Mouse (Mus musculus): ENCODE measurements around the gene Rack1. TPM values are rescaled to one million over a fixed set of nuclear protein-coding genes. Genes with fewer than 3 reads are reported as not detected.
"Not testable (repeated sequence)": the region's sequence is repeated elsewhere in the genome, so short reads cannot be mapped to it uniquely, and the experiment has no call there.

The Rack1 gene
- polyA plus RNA-seq, 1 experiment, result 2,204 TPM

DNA sequence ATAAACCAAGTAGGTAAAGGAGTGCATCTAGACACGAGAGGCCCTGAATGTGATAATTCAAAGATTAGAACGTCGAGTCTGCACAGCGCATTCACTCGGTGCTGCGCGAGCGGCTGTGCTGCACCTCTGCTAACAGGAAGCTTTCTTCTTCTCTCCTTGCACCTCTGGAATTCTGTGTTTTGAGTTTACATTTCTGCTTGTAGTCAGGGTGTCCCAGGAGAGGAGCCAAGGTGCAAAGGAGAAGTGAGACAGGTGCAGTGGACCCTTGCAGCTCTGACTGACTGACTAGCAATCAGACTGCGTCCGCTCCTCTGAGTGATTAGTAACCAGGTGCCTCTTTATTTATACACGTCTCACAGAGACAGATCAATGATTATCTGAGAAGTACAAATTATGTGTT is 43.1 kb downstream of the Rack1 start:
- H3K4me3 ChIP-seq (ENCODE audit: extremely low read depth, insufficient read depth, insufficient read length), result no peak overlapping the region
- H3K4me1 ChIP-seq (ENCODE audit: control insufficient read depth, insufficient read depth, insufficient read length), result peaks cover 32% of the 10 kb centered on the region; the same call in 1 of the 2 replicates
- peak; percentile 53 to 73 for DNase-seq (ENCODE audit: low read depth in 1 of 2, low spot score in 2 of 2)
- H3K36me3 ChIP-seq (ENCODE audit: control insufficient read depth, insufficient read depth, low read length), result peaks cover 3% of the 10 kb centered on the region
- H3K27ac ChIP-seq (ENCODE audit: insufficient read depth, low read length), result peak overlapping the region; percentile 84
- TF ChIP-seq POLR2A (IDR thresholded peaks at IDR 0.05; ENCODE audit: low read depth, low read length), result no peak
- no peak for TF ChIP-seq CTCF (IDR thresholded peaks at IDR 0.05; ENCODE audit: extremely low read depth, insufficient read depth, insufficient read length, insufficient replicate concordance)
- H3K27me3 ChIP-seq (ENCODE audit: control insufficient read depth, insufficient read depth, low read length), result no peaks in the 10 kb centered on the region
- 73% methylated on average over 11 of the region's 11 CpGs for WGBS

- DNase-seq (ENCODE audit: low read depth in 1 of 2, low spot score in 2 of 2), result no peak
- no peaks in the 10 kb centered on the region for H3K27me3 ChIP-seq (ENCODE audit: control insufficient read depth, insufficient read depth, low read length)
- TF ChIP-seq POLR2A (IDR thresholded peaks at IDR 0.05; ENCODE audit: low read depth, low read length) (no peak), CTCF (IDR thresholded peaks at IDR 0.05; ENCODE audit: extremely low read depth, insufficient read depth, insufficient read length, insufficient replicate concordance) (no peak)
Measured at GRCm38 (mm10) chr11:48844309-48844708, 44.2 kb downstream of the Rack1 start.

GRCm38 (mm10) chr11:48845244-48845815 is 45.2 kb downstream of the Rack1 start:
- WGBS, result 66% methylated on average over 13 of the region's 13 CpGs
- DNase-seq (ENCODE audit: low read depth in 1 of 2, low spot score in 2 of 2), result no peak
- no peaks in the 10 kb centered on the region for H3K27me3 ChIP-seq (ENCODE audit: control insufficient read depth, insufficient read depth, low read length)
- TF ChIP-seq CTCF (IDR thresholded peaks at IDR 0.05; ENCODE audit: extremely low read depth, insufficient read depth, insufficient read length, insufficient replicate concordance), result no peak
- TF ChIP-seq POLR2A (IDR thresholded peaks at IDR 0.05; ENCODE audit: low read depth, low read length), result no peak
- H3K4me3 ChIP-seq (ENCODE audit: extremely low read depth, insufficient read depth, insufficient read length), result no peak overlapping the region
- H3K4me1 ChIP-seq (ENCODE audit: control insufficient read depth, insufficient read depth, insufficient read length), result peaks cover 28% of the 10 kb centered on the region; the same call in 1 of the 2 replicates
- peak overlapping the region; percentile 5; the same call in 1 of the 2 replicates for H3K27ac ChIP-seq (ENCODE audit: insufficient read depth, low read length)
- H3K36me3 ChIP-seq (ENCODE audit: control insufficient read depth, insufficient read depth, low read length), result peaks cover 6% of the 10 kb centered on the region

More at GRCm38 (mm10) chr11:48844309-48844708, 44.2 kb downstream of the Rack1 start:
- Histone ChIP-seq H3K27ac (ENCODE audit: insufficient read depth, low read length) (0 out of 2 replicates have a peak overlapping the region, but pooled peaks have one; percentile 2), H3K4me1 (ENCODE audit: control insufficient read depth, insufficient read depth, insufficient read length) (peaks cover 32% of the 10 kb centered on the region; the same call in 1 of the 2 replicates), H3K4me3 (ENCODE audit: extremely low read depth, insufficient read depth, insufficient read length) (no peak overlapping the region), H3K36me3 (ENCODE audit: control insufficient read depth, insufficient read depth, low read length) (peaks cover 3% of the 10 kb centered on the region)
- WGBS, result 82% methylated on average over 6 of the region's 6 CpGs

- not testable (repeated sequence) for H3K36me3 ChIP-seq (ENCODE audit: control insufficient read depth, insufficient read depth, low read length); H3K4me3 ChIP-seq (ENCODE audit: extremely low read depth, insufficient read depth, insufficient read length); H3K27ac ChIP-seq (ENCODE audit: insufficient read depth, low read length); H3K27me3 ChIP-seq (ENCODE audit: control insufficient read depth, insufficient read depth, low read length); DNase-seq (ENCODE audit: low read depth in 1 of 2, low spot score in 2 of 2)
- H3K4me1 ChIP-seq (ENCODE audit: control insufficient read depth, insufficient read depth, insufficient read length), result peaks cover 25% of the 10 kb centered on the region; the same call in 1 of the 2 replicates
- WGBS, result 79% methylated on average over 2 of the region's 2 CpGs
Measured at GRCm38 (mm10) chr11:48846362-48846761, 46.2 kb downstream of the Rack1 start.

DNA sequence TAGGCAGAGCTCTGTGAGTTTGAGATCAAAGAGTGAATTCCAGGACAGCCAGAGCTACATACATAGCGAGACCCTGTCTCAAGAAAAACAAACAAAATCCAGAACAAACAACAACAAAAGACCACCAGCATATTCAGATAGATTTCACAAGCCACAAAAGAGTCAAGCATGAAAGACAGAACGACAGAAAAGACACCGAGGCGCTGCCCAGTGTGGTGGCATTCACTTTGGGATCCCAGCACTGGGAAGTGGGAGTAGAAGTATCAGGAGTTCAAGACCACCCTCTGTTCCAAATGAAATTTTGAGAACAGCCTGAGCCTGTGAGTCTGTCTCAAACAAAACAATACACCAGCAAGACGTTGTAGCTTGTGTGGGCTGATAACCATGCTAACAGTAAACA is 46.7 kb downstream of the Rack1 start:
- Histone ChIP-seq H3K36me3 (ENCODE audit: control insufficient read depth, insufficient read depth, low read length) (peaks cover 6% of the 10 kb centered on the region), H3K27ac (ENCODE audit: insufficient read depth, low read length) (no peak overlapping the region), H3K27me3 (ENCODE audit: control insufficient read depth, insufficient read depth, low read length) (no peaks in the 10 kb centered on the region), H3K4me1 (ENCODE audit: control insufficient read depth, insufficient read depth, insufficient read length) (peaks cover 20% of the 10 kb centered on the region; the same call in 1 of the 2 replicates), H3K4me3 (ENCODE audit: extremely low read depth, insufficient read depth, insufficient read length) (no peak overlapping the region)
- no peak for DNase-seq (ENCODE audit: low read depth in 1 of 2, low spot score in 2 of 2)
- no peak for TF ChIP-seq POLR2A (IDR thresholded peaks at IDR 0.05; ENCODE audit: low read depth, low read length)
- no peak for TF ChIP-seq CTCF (IDR thresholded peaks at IDR 0.05; ENCODE audit: extremely low read depth, insufficient read depth, insufficient read length, insufficient replicate concordance)
- 78% methylated on average over 5 of the region's 5 CpGs for WGBS

DNA sequence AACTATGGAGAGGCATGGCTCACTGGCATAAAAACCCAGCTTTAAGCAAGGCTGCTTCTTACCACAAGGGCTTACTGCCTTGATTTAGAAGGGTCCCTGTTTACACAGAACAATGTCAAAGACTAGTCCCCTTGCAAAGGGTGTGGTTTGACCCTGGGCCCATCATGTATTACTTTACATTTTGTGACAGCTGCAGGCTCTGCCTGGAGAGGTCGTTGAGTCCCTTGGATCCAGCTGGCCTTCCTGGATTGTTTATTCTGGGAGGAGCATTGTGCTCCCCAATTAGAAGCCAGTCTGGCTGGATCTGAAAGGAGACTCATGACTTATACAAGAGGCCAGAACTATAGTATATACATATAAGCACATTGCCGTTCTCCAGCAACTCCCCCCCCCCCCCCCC is 50.1 kb downstream of the Rack1 start:
- Histone ChIP-seq H3K36me3 (ENCODE audit: control insufficient read depth, insufficient read depth, low read length) (peaks cover 6% of the 10 kb centered on the region), H3K4me3 (ENCODE audit: extremely low read depth, insufficient read depth, insufficient read length) (no peak overlapping the region), H3K27me3 (ENCODE audit: control insufficient read depth, insufficient read depth, low read length) (no peaks in the 10 kb centered on the region), H3K27ac (ENCODE audit: insufficient read depth, low read length) (no peak overlapping the region), H3K4me1 (ENCODE audit: control insufficient read depth, insufficient read depth, insufficient read length) (peaks cover 15% of the 10 kb centered on the region; the same call in 1 of the 2 replicates)
- WGBS, result 85% methylated on average over 2 of the region's 2 CpGs
- DNase-seq (ENCODE audit: low read depth in 1 of 2, low spot score in 2 of 2), result no peak
- no peak for TF ChIP-seq POLR2A (IDR thresholded peaks at IDR 0.05; ENCODE audit: low read depth, low read length)
- no peak for TF ChIP-seq CTCF (IDR thresholded peaks at IDR 0.05; ENCODE audit: extremely low read depth, insufficient read depth, insufficient read length, insufficient replicate concordance)

DNA sequence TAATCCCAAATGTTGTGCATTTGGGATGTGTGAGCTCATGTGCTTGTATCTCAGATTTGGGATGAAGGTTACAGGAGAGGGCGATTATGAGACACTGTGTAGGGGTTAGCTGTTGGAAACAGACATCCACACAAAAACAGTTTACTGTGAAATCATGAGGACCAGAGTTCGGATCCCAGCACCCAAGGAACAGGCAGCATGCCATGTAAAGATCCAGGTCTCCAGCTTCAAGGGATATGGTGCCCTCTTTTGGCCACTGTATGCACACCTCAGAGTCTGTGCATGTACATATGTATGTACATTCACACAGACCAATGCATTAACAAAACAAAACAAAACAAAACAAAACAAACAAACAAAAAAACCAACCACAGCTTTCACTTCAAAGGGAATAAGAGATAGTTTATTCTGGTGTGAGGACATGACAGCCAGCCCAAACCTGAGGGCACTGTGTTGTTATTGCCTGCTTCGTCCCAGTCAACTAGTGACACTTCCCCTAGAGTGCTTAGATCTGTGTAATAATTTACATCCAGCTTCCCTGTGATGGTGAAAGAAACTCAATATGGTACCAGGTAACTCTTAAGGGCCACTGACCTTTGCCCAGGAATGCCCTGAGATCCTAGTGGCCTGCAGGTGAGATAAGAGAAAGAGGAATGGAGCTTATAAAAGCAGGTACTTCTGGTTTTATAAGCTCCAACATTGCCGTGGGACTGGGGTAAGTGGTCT is 51.3 kb downstream of the Rack1 start:
- H3K27me3 ChIP-seq (ENCODE audit: control insufficient read depth, insufficient read depth, low read length), result no peaks in the 10 kb centered on the region

More for the DNA sequence above, 51.3 kb downstream of the Rack1 start:
- Histone ChIP-seq H3K4me3 (ENCODE audit: extremely low read depth, insufficient read depth, insufficient read length) (no peak overlapping the region), H3K4me1 (ENCODE audit: control insufficient read depth, insufficient read depth, insufficient read length) (peaks cover 12% of the 10 kb centered on the region; the same call in 1 of the 2 replicates), H3K27ac (ENCODE audit: insufficient read depth, low read length) (no peak overlapping the region), H3K36me3 (ENCODE audit: control insufficient read depth, insufficient read depth, low read length) (peaks cover 3% of the 10 kb centered on the region)
- TF ChIP-seq POLR2A (IDR thresholded peaks at IDR 0.05; ENCODE audit: low read depth, low read length) (no peak), CTCF (IDR thresholded peaks at IDR 0.05; ENCODE audit: extremely low read depth, insufficient read depth, insufficient read length, insufficient replicate concordance) (peak; percentile 19; the same call in 1 of the 2 replicates)
- DNase-seq (ENCODE audit: low read depth in 1 of 2, low spot score in 2 of 2), result no peak
- 88% methylated on average over 4 of the region's 4 CpGs for WGBS
